ENCODE assay signal across 11 mouse cellular contexts in genomic region chr4:41545985-41546384, GRCm38 (mm10). TPM values are rescaled to one million over a fixed set of nuclear protein-coding genes. Genes with fewer than 3 reads are reported as not detected.
A peak's percentile ranks its signal among the peaks of the same experiment; 100 is the strongest.
DNase-seq lines count a peak whose midpoint lies in the region; ATAC-seq lines count a peak whose summit lies in the region.
"Had no signal": no experiment of that assay in that cellular context is flagged by ENCODE, and none has a peak within 500 bp of the region (broad histone marks: within the 10 kb centered on the region; RNA-seq: fewer than 3 reads in every experiment).

No protein-coding gene starts in this region.

- no peak overlapping the region for H3K4me2 ChIP-seq in forebrain, embryonic 16.5 days (ENCODE audit: low read length)
- no peak overlapping the region for H3K4me2 ChIP-seq in forebrain, embryonic 13.5 days
- H3K4me2 ChIP-seq: embryonic facial prominence, embryonic 13.5 days had no signal

- H3K9ac ChIP-seq in forebrain, embryonic 16.5 days (replicated peaks; ENCODE audit: low read depth, low read length): no peak overlapping the region
- no peak overlapping the region for H3K9ac ChIP-seq in forebrain, embryonic 13.5 days
- H3K9ac ChIP-seq: embryonic facial prominence, embryonic 13.5 days; liver, embryonic 14.5 days had no signal

- peaks cover 17% of the 10 kb centered on the region for H3K4me1 ChIP-seq in forebrain, embryonic 16.5 days (replicated peaks; ENCODE audit: control insufficient read depth, insufficient read depth, low read length)
- H3K4me1 ChIP-seq in forebrain, embryonic 13.5 days: peaks cover 37% of the 10 kb centered on the region
- 0 out of 2 replicates have a peak, but pooled peaks cover 2% of the 10 kb centered on the region for H3K4me1 ChIP-seq in megakaryocyte, embryonic 14.5 days

- no peak overlapping the region for H3K27ac ChIP-seq in forebrain, embryonic 16.5 days (ENCODE audit: low read length)
- no peak overlapping the region for H3K27ac ChIP-seq in forebrain, embryonic 13.5 days
- H3K27ac ChIP-seq: embryonic facial prominence, embryonic 13.5 days; liver, embryonic 14.5 days had no signal

- WGBS in forebrain, embryonic 16.5 days: 12% methylated on average over 8 of the region's 8 CpGs
- WGBS in forebrain, embryonic 13.5 days: 15% methylated on average over 8 of the region's 8 CpGs

- no peaks in the 10 kb centered on the region for H3K36me3 ChIP-seq in forebrain, embryonic 16.5 days (ENCODE audit: control insufficient read depth, insufficient read depth)
- H3K36me3 ChIP-seq in forebrain, embryonic 13.5 days (ENCODE audit: poor library complexity, severe bottlenecking): no peaks in the 10 kb centered on the region
- no peaks in the 10 kb centered on the region for H3K36me3 ChIP-seq in megakaryocyte, embryonic 14.5 days (replicated peaks; ENCODE audit: low read length)
- H3K36me3 ChIP-seq: embryonic facial prominence, embryonic 13.5 days had no signal

- H3K27me3 ChIP-seq in forebrain, embryonic 16.5 days (replicated peaks; ENCODE audit: control insufficient read depth, insufficient read depth, low read length): no peaks in the 10 kb centered on the region
- H3K27me3 ChIP-seq in forebrain, embryonic 13.5 days: no peaks in the 10 kb centered on the region
- peaks cover 7% of the 10 kb centered on the region for H3K27me3 ChIP-seq in megakaryocyte, embryonic 14.5 days (replicated peaks)

- ATAC-seq in forebrain, embryonic 16.5 days: peak; percentile 36
- no peak for ATAC-seq in forebrain, embryonic 13.5 days
- ATAC-seq in megakaryocyte, adult 5-6 weeks (ENCODE audit: poor library complexity, severe bottlenecking): no peak

- no peak overlapping the region for H3K4me3 ChIP-seq in forebrain, embryonic 16.5 days (replicated peaks; ENCODE audit: low read length)
- no peak overlapping the region for H3K4me3 ChIP-seq in forebrain, embryonic 13.5 days
- peak overlapping the region; percentile 46 for H3K4me3 ChIP-seq in megakaryocyte, embryonic 14.5 days (replicated peaks)
- H3K4me3 ChIP-seq: embryonic facial prominence, embryonic 13.5 days had no signal

- H3K9me3 ChIP-seq in forebrain, embryonic 16.5 days (ENCODE audit: control insufficient read depth, low read length): no peaks in the 10 kb centered on the region
- H3K9me3 ChIP-seq in forebrain, embryonic 13.5 days (replicated peaks): 0 out of 2 replicates have a peak, but pooled peaks cover 3% of the 10 kb centered on the region
- H3K9me3 ChIP-seq in megakaryocyte, embryonic 14.5 days: 0 out of 2 replicates have a peak, but pooled peaks cover 2% of the 10 kb centered on the region
- H3K9me3 ChIP-seq: embryonic facial prominence, embryonic 13.5 days had no signal

- DNase-seq in cerebellum, adult 9-11 months: peak; percentile 71
- peak; percentile 47 to 51 for DNase-seq in kidney, postnatal 25 days
- peak; percentile 58 for DNase-seq in retina, postnatal 1 day
- DNase-seq in thymus, postnatal 25 days: no peak

RNA-seq across cellular contexts. Expression of gene Fam219a, which starts 23.4 kb away (rescaled TPM):
- polyA plus RNA-seq in forebrain, embryonic 16.5 days (2015; fragmentation: Nextera tagmentation; extraction: Ambion mirVana): 13.7 and 14.2 TPM in 2 replicates
- polyA plus RNA-seq in forebrain, embryonic 13.5 days (2015; fragmentation: Nextera tagmentation; extraction: Ambion mirVana): 8.0 and 10.8 TPM in 2 replicates
- polyA plus RNA-seq in megakaryocyte, embryonic 14.5 days (2012; ENCODE audit: insufficient read depth, low replicate concordance): 13.5 and 35.8 TPM in 2 replicates
- 6.1 and 8.9 TPM in 2 replicates for total RNA-seq in megakaryocyte, adult 5-6 weeks (2015)
- total RNA-seq in megakaryocyte, adult 5-6 weeks (2017): 1.7 and 3.1 TPM in 2 replicates

RNA-seq across cellular contexts. Expression of gene Dnaic1, which starts 23.6 kb away (rescaled TPM):
- polyA plus RNA-seq in forebrain, embryonic 16.5 days (2015; fragmentation: Nextera tagmentation; extraction: Ambion mirVana): 1.2 and 1.7 TPM in 2 replicates
- 1.0 and 2.2 TPM in 2 replicates for polyA plus RNA-seq in forebrain, embryonic 13.5 days (2015; fragmentation: Nextera tagmentation; extraction: Ambion mirVana)
- not detected in 2 replicates for polyA plus RNA-seq in megakaryocyte, embryonic 14.5 days (2012; ENCODE audit: insufficient read depth, low replicate concordance)
- total RNA-seq in megakaryocyte, adult 5-6 weeks (2015): not detected in 2 replicates
- not detected in 2 replicates for total RNA-seq in megakaryocyte, adult 5-6 weeks (2017)
- polyA plus RNA-seq: C2C12 had no signal

RNA-seq across cellular contexts. Expression of gene 1110017D15Rik, which starts 28.9 kb away (rescaled TPM):
- polyA plus RNA-seq in forebrain, embryonic 16.5 days (2015; fragmentation: Nextera tagmentation; extraction: Ambion mirVana): 8.8 and 11.1 TPM in 2 replicates
- 9.1 and 14.3 TPM in 2 replicates for polyA plus RNA-seq in forebrain, embryonic 13.5 days (2015; fragmentation: Nextera tagmentation; extraction: Ambion mirVana)
- polyA plus RNA-seq in megakaryocyte, embryonic 14.5 days (2012; ENCODE audit: insufficient read depth, low replicate concordance): 0.29 TPM in 1 of 2 replicates, not detected in the other
- not detected in 2 replicates for total RNA-seq in megakaryocyte, adult 5-6 weeks (2015)
- total RNA-seq in megakaryocyte, adult 5-6 weeks (2017): not detected in 2 replicates
- polyA plus RNA-seq: liver, embryonic 14.5 days had no signal

RNA-seq across cellular contexts. Expression of gene AI464131, which starts 43.1 kb away (rescaled TPM):
- polyA plus RNA-seq in forebrain, embryonic 16.5 days (2015; fragmentation: Nextera tagmentation; extraction: Ambion mirVana): 2.8 and 3.4 TPM in 2 replicates
- polyA plus RNA-seq in forebrain, embryonic 13.5 days (2015; fragmentation: Nextera tagmentation; extraction: Ambion mirVana): 3.0 and 3.1 TPM in 2 replicates
- 0.07 TPM in 1 of 2 replicates, not detected in the other for polyA plus RNA-seq in megakaryocyte, embryonic 14.5 days (2012; ENCODE audit: insufficient read depth, low replicate concordance)
- 0.04 TPM in 1 of 2 replicates, not detected in the other for total RNA-seq in megakaryocyte, adult 5-6 weeks (2015)
- total RNA-seq in megakaryocyte, adult 5-6 weeks (2017): 0.07 TPM in 1 of 2 replicates, not detected in the other
